Mouse (Mus musculus): ENCODE data around the gene Myct1. TPM values are rescaled to one million over a fixed set of nuclear protein-coding genes. Genes with fewer than 3 reads are reported as not detected.

The Myct1 gene
- total and polyA plus RNA-seq, 3 experiments, result not detected

DNA sequence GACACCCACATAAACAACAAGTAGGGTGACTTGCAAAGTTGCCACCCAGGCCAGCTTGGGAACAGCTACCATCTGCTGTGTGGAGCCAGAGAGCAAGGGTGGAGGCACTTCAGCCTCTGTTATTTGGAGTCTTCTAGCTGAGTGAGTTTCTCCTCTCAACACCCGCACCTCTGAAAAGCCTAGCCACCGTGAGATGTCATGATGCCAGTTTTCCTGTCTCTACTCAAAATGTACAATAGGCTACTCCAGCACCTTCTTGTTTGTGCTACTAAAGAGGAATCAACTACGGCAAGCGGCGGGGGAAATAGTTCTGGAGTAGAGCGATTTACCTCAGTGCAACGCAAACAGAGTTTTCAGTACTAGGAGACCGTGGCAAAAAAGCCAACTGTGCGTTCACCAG is 45.8 kb upstream of the Myct1 start:
- Histone ChIP-seq H3K79me2 (replicated peaks; ENCODE audit: control insufficient read depth, extremely low read depth, insufficient read depth, poor library complexity, severe bottlenecking) (no peaks in the 10 kb centered on the region), H3K4me1 (ENCODE audit: control insufficient read depth in 1 of 2, insufficient read depth in 2 of 2) (peaks cover 0 to 5% of the 10 kb centered on the region in 2 experiments; a peak in 1 of 4 replicates), H3K27me3 (replicated peaks) (no peaks in the 10 kb centered on the region), H3K27ac (ENCODE audit: insufficient read depth, low read depth) (no peak overlapping the region), H3K4me3 (replicated peaks in 1 of 3; ENCODE audit: low read depth in 2 of 3, low read length in 2 of 3, poor library complexity in 1 of 3) (no peak overlapping the region), H3K9ac (ENCODE audit: insufficient read depth, low read depth) (no peak overlapping the region), H3K4me2 (ENCODE audit: insufficient read depth, low read depth, poor library complexity, severe bottlenecking) (no peak overlapping the region), H3K36me3 (replicated peaks in 1 of 2; ENCODE audit: control insufficient read depth in 1 of 2, insufficient read depth in 1 of 2, low read length in 1 of 2) (no peaks in the 10 kb centered on the region), H3K9me3 (replicated peaks; ENCODE audit: low read length) (no peaks in the 10 kb centered on the region)
- TF ChIP-seq MAZ (IDR thresholded peaks at IDR 0.05; ENCODE audit: low read depth, low read length), result no peak
- TF ChIP-seq TCF12 (IDR thresholded peaks at IDR 0.05; ENCODE audit: low read depth, low read length), result no peak
- no peak for TF ChIP-seq TBP (conservative IDR thresholded peaks at IDR 0.05; ENCODE audit: low read depth, low read length)
- TF ChIP-seq KAT2A (IDR thresholded peaks at IDR 0.05; ENCODE audit: insufficient replicate concordance, low read length), result no peak
- no peak for TF ChIP-seq ZNF384 (IDR thresholded peaks at IDR 0.05; ENCODE audit: low read depth, low read length)
- TF ChIP-seq MEF2A (IDR thresholded peaks at IDR 0.05; ENCODE audit: borderline replicate concordance, low read depth, low read length), result no peak
- TF ChIP-seq MYC (IDR thresholded peaks at IDR 0.05; ENCODE audit: low read depth, low read length), result no peak
- TF ChIP-seq SMC3 (IDR thresholded peaks at IDR 0.05; ENCODE audit: low read depth, low read length), result no peak
- TF ChIP-seq UBTF (IDR thresholded peaks at IDR 0.05; ENCODE audit: low read depth, low read length), result no peak
- no peak for TF ChIP-seq NELFE (IDR thresholded peaks at IDR 0.05; ENCODE audit: low read depth, low read length)
- TF ChIP-seq GABPA (IDR thresholded peaks at IDR 0.05; ENCODE audit: insufficient replicate concordance, low read depth, low read length), result no peak
- TF ChIP-seq JUN (IDR thresholded peaks at IDR 0.05; ENCODE audit: insufficient read depth, low read depth, low read length), result no peak
- TF ChIP-seq EP300 (IDR thresholded peaks at IDR 0.05; ENCODE audit: low read length), result no peak
- TF ChIP-seq RAD21 (IDR thresholded peaks at IDR 0.05; ENCODE audit: low read depth, low read length), result no peak
- no peak for TF ChIP-seq MXI1 (IDR thresholded peaks at IDR 0.05; ENCODE audit: low read depth, low read length)
- no peak for TF ChIP-seq PAX5 (IDR thresholded peaks at IDR 0.05; ENCODE audit: low read length)
- dilution Hi-C loops (cut with MboI; ENCODE audit: extremely low pct_ligation_motif_present, extremely low pct_unique_long_range_greater_than_20kb, low sequenced_read_pairs), result no loop called here
- DNase-seq (ENCODE audit: extremely low read depth), result no peak
- in situ Hi-C loops (cut with MboI; ENCODE audit: low pct_ligation_motif_present, low pct_unique_long_range_greater_than_20kb, low sequenced_read_pairs), result no loop called here

- Histone ChIP-seq H3K27me3 (replicated peaks) (no peaks in the 10 kb centered on the region), H3K36me3 (replicated peaks in 1 of 2; ENCODE audit: control insufficient read depth in 1 of 2, insufficient read depth in 1 of 2, low read length in 1 of 2) (no peaks in the 10 kb centered on the region), H3K4me1 (ENCODE audit: control insufficient read depth in 1 of 2, insufficient read depth in 2 of 2) (peaks cover 0 to 5% of the 10 kb centered on the region in 2 experiments; a peak in 1 of 4 replicates), H3K79me2 (replicated peaks; ENCODE audit: control insufficient read depth, extremely low read depth, insufficient read depth, poor library complexity, severe bottlenecking) (no peaks in the 10 kb centered on the region), H3K27ac (ENCODE audit: insufficient read depth, low read depth) (no peak overlapping the region), H3K9ac (ENCODE audit: insufficient read depth, low read depth) (no peak overlapping the region), H3K4me2 (ENCODE audit: insufficient read depth, low read depth, poor library complexity, severe bottlenecking) (no peak overlapping the region), H3K9me3 (replicated peaks; ENCODE audit: low read length) (no peaks in the 10 kb centered on the region), H3K4me3 (replicated peaks in 1 of 3; ENCODE audit: low read depth in 2 of 3, low read length in 2 of 3, poor library complexity in 1 of 3) (no peak overlapping the region)
- TF ChIP-seq ETS1 (conservative IDR thresholded peaks at IDR 0.05; ENCODE audit: low read depth, low read length) (no peak), CHD2 (IDR thresholded peaks at IDR 0.05; ENCODE audit: low read length) (no peak), SIN3A (IDR thresholded peaks at IDR 0.05; ENCODE audit: low read length) (no peak), IRF4 (IDR thresholded peaks at IDR 0.05; ENCODE audit: low read depth, low read length) (no peak), JUND (conservative IDR thresholded peaks at IDR 0.05; ENCODE audit: low read depth, low read length) (no peak), RCOR1 (conservative IDR thresholded peaks at IDR 0.05; ENCODE audit: low read depth, low read length) (no peak)
- in situ Hi-C loops (cut with MboI; ENCODE audit: low pct_ligation_motif_present, low pct_unique_long_range_greater_than_20kb, low sequenced_read_pairs) (no loop called here), dilution Hi-C loops (cut with MboI; ENCODE audit: extremely low pct_ligation_motif_present, extremely low pct_unique_long_range_greater_than_20kb, low sequenced_read_pairs) (no loop called here)
- no peak for DNase-seq (ENCODE audit: extremely low read depth)
These were observed 44.9 kb upstream of the Myct1 start for GRCm38 (mm10) chr10:5548651-5549050.

Measured in CH12.LX (cell line).